Mouse (Mus musculus): ENCODE results near the gene Apon.
"Not testable (repeated sequence)": the region's sequence is repeated elsewhere in the genome, so short reads cannot be mapped to it uniquely, and the experiment has no call there.

The Apon gene

DNA sequence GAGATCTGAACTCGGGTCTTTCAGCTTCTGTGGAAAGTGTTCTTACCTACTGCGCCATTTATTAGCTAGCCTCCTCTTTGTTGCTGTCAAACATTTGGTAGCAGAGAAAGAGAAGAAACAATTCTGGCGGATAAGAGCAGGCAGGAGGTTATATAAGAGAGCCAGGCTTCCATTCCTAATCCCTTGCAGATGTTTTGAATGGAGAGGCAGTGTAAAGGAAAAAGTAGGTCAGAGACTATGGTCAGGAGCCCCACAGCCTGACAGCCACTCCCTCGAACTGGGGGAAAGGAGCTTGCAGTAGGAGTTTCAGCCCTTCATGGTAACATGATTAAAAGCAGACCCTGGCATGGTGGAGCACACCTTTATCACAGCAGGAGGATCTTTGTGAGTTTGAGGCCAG lies 17.6 kb upstream of the Apon start:
- no peak for DNase-seq (ENCODE audit: low spot score)

DNA sequence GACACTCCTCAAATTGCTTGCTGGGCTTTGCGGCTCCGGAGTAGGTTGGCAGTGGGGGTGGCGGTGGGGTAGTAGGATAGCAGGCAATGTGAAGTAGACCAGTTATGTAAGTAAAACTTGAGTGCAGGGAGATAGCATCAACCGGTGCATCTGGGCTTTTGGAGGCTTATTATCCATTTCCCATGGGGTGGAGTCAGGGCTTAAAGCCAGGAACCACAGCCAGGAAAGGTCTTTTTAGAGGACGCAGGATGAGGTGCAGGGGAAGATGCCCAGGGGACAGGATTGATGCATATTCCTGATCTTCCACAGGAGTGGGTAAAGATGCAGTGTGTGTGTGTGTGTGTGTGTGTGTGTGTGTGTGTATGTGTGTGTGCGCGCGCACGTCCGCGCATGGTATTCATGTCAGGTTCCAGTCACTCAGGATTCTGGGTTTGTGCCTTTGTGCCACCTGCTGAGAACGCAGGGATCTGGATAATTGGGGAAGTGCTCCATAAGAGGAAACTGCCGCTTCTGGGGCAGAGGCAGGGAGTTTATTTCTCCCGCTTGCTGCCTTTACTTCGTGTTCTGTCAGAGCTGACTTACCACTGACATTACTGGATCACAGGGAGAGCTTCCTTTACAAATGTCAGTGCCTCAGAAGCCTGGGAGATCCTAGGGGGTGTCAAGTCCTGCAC lies 16.0 kb upstream of the Apon start:
- peak; percentile 13 for DNase-seq (ENCODE audit: low spot score)

DNA sequence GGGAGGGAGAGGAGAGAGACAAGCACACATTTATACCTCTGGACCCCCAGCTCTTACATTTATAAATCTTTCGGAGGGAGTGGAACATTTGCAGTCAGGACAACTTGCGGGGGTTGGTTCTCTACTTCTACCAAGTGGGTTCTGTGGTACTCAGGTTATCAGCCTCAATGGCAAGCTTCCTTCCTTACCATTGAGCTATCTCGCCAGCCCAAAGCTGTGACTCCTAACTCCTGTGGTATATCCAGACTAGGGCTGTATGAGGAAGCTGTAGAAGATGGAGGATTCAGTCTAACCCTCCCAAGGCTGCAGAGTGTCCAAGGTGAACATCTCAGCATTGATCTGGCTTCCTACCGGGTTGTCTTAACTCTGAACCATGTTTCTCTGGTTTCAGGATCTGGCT lies 14.8 kb upstream of the Apon start:
- no peak for DNase-seq (ENCODE audit: low spot score)

DNA sequence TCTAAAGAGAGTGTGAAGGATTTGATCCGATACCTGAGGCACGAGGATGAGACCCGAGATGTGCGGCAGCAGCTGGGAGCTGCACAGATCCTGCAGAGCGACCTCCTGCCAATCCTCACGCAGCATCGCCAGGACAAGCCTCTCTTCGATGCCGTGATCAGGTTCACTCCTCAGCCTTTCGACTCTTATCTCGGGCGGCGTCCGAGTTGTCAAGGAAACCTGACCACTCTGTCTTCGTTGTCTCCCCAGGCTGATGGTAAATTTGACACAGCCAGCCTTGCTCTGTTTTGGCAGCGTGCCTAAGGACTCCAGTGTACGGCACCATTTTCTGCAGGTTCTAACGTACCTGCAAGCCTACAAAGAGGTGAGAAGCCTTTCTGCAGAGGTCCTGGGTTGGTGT lies 13.8 kb upstream of the Apon start:
- no peak for DNase-seq (ENCODE audit: low spot score)

DNA sequence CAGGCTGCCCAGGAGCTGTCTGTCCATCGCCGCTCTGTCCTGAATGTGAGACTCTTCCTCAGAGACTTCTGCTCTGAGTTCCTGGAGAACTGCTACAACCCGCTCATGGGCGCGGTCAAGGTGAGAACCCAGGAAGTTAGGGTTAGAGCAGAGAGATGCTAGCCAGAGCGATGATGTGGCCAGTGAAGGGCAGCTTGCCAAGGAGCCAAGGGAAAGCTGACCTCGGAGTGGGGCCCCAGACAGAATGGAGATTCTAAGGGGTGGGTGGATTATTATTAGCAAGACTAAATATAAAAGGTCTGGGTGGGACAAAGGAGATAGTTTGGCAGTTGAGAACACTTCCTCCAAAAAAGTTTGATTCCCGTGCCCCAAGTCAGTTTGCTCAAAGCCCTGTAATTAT lies 10.6 kb upstream of the Apon start:
- DNase-seq (ENCODE audit: low spot score): no peak

DNA sequence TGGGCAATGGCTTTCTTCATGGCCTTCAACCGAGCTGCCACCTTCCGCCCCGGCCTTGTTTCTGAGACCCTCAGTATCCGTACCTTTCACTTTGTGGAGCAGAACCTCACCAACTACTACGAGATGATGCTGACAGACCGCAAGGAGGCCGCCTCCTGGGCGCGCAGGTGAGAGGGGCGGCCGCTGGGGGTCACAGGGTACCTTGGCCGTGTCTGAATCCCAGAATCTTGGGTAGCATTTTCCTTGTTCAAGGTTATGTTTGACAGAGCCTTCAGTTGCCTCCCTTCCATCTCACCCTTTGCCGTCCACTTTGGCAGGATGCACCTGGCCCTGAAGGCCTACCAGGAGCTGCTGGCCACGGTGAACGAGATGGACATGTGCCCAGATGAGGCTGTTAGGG lies 9.8 kb upstream of the Apon start:
- DNase-seq (ENCODE audit: low spot score): no peak

DNA sequence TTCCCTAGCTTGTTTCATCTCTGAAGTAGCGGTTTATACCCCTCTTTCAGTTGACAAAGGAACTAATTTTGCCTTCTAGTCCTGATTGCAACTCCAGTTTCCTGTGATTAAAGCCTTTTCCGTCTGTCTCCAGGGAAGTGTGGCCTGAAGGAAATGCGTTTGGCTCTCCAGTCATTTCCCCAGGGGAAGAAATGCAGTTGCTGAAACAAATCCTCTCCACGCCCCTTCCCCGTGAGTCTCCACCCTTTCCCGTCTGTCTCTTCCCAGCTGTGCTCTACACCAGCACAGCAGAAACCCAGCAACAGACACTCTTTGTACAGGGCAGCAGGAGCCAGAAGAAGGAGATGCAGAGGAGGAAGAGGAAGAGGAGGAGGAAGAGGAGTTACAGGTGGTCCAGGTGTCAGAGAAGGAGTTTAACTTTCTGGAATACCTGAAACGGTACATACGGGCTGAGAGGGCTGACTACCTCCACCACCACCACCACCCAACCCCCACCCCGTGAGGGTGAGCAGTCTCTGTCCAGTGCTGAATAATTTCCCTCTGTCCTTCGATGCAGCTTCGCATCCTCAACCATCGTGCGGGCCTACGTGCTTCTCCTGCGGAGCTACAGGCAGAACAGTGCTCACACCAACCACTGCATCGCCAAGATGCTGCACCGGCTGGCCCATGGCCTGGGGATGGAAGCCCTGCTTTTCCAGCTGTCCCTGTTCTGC lies 6.7 kb upstream of the Apon start:
- DNase-seq (ENCODE audit: low spot score): no peak

DNA sequence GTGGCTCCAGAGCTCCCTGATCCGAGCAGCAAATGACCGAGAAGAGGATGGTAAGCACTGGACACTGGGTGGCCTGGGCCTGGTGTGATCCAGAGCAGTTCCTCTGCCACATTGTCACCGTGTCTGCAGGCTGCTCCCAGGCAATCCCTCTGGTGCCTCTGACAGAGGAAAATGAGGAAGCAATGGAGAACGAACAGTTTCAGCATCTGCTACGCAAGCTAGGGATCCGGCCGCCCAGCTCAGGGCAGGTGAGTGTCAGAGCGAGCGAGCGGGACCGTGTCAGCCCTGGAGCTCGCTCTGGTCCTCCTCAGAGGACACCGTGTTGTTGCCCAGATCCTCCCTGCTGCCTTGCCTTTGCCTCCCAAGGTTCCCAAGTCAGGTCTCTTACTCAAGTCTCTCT lies 3.3 kb upstream of the Apon start:
- DNase-seq (ENCODE audit: low spot score): no peak

DNA sequence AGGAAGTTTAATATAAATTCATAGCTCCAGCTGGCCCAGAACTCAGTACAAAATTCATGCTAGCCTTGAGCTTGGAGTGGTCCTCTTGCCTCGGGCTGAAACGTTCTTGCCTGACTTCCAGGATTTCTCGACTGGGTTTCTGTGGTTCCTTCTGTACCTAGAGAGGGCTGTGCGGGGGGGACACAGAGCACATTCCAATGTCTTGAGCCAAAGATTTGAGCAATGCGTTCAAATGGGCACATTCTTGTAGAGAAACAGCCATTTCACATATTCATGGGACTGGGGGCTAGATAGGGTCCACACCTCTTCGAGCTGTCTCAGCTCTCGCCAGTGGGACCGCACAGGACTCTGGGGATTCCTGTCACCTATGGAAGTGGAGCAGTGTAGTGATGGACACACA lies 2.0 kb downstream of the Apon start:
- no peak for DNase-seq (ENCODE audit: low spot score)

DNA sequence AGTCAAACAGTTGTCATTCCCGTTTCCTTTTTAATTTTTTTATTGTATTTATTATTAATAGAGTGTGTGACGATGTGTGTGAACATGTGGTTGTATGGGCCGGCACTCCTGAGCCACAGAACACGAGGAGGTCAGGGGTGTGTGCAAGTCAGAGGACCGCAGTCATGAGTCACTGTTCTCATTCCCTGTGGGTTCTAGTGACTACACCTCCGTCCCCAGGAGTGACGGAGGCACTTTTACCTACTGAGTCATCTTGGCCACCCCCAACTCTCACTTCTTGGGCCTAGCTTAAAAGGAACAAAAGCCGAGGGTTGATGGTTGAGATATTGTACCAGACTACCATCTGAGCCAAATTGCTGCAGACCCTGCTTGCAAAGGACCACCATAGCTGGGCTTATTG lies 2.4 kb downstream of the Apon start:
- DNase-seq (ENCODE audit: low spot score): no peak

DNA sequence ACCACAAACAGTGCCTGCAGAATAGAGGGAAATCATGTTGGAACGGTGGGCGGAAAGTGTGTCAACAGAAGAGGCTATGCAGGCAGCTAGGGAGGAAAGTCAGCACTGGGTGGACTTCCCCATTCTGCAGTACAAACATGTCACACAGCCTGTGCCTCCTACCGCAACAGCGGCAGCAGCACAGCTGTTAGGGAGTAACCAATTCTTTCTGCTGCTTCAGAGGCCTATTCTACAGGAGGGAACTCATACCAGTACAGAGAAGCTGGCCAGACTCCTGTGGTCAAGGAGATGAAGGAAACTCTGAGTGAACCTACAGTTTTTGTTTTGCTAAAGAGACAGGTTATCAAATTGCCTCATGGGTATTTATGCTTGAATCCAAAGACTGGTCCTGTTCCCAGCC lies 5.1 kb downstream of the Apon start:
- no peak for DNase-seq (ENCODE audit: low spot score)

DNA sequence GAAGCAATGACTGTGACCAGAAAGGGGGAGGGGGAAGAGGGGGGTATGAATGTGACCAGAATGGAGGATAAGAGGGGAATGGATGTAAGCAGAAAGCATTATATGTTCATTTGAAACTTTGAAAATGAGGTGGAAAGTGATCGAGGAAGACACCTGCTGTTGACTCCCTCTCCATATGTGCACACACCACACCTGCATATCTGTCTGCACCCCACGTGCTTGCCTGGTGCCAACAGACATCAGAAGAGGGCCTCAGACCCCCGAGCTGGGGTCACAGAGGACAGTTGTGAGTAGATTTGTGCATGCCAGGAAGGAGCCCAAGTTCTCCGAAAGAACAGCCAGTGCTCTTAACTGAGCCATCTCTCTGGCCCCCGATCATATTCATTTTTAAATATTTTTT lies 6.0 kb downstream of the Apon start:
- no peak for DNase-seq (ENCODE audit: low spot score)

DNA sequence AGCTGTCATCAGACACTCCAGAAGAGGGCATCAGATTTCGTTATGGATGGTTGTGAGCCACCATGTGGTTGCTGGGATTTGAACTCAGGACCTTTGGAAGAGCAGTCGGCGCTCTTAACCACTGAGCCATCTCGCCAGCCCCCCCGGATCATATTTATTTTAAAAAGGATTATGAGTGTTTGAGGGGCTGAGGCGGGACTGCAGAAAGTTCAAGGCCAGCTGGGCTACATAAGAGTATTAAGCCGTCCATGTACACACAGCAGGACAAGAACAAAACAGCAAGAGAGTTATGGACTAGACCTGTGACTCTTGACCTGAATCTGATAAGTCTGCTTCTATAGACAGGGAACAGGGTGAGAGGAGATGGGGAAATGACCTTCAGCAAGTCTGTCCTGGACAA lies 6.5 kb downstream of the Apon start:
- not testable (repeated sequence) for DNase-seq (ENCODE audit: low spot score)

DNA sequence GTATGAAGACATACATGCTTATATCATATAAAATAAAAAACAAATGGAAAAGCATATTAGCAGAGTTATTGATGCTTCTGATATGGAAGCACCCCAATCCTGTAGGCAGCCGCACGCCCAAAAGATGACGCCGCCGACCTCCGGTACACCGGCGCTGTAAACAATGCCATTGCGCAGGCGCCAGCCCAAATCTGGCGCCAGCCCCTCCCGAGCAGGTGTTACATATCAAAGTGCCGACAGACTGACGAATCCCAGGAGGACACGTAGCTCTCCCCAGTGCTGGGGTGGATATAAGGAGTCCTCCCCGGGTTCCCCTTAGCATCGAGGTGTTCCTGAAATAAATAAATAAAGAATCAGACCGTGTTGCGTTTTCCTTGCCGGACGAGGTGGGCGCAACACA lies 8.4 kb downstream of the Apon start:
- DNase-seq (ENCODE audit: low spot score): no peak

DNA sequence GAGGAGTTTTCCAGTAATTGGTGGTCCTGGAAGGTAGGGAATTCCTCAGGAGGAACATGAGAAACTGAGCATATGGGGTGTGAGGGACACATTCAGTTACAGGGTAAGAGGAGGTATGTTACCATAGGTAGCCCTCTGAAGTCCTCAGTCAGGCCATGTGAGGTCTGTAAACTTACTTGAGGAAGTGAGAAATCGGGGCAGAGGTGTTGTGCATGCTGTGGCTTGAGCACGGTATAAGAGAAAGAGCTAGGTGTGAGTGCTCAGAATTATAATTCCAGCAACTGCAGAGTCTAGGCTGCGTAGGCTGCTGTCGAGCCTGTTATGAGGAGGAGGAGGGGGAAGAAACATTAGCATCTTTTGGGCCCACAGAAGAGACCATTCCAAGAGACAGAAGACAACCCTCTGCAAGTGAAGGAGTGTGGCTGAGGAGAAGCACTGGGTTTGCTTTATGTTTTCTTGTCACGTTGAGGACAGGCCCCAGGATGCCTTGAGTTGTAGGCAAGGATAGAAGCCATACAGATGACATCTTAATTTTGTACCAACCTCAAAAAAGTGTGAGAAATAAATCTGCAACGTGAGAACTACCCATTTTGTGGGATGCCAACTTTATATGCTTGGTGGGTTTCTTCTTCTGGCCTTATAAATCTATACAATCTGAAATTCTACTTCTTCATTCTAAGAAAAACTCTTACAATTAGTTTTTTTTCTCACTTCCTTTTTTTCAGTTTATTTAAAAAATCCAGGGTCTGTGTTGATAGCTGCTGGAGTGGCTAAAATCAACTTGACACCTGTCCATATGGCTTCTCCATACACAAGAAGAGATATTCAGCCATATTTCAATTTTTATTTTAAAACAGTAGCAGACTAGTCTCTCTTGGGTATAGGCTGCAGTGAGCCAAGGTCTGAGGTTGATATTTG lies 9.8 kb downstream of the Apon start:
- no peak for DNase-seq (ENCODE audit: low spot score)

DNA sequence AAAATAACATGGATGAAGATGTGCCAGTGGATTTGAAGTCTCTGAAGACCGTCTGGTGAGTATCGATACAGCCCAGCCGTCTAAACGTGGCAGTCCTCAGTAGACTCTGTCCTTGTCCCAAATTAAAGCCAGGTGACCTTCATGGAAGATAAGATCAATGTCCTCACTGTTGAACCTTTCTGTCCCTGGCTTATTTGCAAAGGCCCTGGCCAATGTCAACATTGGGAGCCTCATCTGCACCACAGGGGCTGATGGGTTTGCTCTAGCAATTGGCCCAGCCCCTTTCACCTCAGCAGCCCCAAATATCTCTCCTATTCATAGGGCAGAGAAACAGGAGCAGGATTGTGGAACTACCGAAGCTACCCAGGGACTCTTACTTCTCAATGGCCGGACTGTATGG lies 14.5 kb downstream of the Apon start, which contains the start of gene Apof:
TSS of gene Apof (plus strand) at position 301 of the 400 bp plus-strand sequence.
- no peak for DNase-seq (ENCODE audit: low spot score)

DNA sequence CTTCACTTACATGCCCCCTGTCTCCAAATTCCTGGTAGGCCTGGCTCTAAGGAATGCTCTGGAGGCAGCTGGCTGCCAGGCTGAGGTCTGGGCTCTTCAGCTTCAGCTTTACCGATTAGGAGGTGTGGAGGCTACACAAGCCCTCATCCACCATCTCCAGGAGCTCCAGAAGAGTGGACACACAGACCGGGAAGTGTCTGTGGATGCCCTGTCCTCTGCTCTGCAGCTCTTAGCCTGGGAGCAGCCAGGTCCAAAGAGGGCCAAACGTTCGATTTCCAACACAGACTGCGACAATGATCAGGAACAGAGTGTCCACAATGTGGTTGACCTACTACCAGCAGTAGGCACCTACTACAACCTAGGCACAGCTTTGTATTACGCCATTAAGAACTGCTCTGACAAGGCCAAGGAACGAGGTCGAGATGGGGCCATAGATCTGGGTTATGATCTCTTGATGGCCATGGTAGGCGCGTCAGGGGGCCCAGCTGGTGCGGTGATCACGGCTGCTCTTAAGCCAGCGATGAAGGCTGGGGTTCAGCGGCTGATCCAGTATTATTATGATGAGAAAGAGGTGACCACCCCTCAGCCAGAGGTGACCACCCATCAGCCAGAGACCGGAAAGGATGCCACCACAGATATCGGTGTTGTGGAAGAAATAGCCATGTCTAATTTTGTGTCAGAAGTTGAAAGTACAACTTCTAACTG lies 15.5 kb downstream of the Apon start:
- DNase-seq (ENCODE audit: low spot score): no peak

DNA sequence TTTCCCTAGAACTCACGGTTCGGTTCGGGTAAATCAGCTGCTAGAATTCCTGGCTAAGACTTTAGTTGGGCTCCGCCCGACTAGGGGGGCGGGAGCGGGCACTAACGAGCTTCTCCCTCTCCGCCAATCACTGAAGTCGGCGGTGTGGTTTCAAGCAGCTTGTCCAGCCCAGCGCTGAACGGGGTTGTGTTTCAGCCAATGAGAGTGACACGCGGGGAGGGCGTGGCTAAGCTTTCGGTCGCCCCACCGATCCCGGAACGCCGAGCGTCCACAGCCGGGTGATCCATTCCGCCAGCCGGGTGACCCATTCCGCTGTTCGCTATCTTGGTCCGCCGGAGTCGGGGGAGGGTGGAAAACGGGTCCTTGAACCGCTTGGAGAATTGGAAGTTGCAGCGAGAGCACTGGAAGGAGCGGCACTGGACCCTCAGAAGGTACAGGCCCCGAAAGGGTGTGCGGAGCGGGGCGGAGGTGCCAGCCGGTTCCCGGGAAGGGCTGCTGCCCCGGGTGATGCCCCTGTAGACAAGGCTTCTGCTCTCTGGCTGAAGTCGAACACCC lies 16.5 kb downstream of the Apon start, which contains the start of gene Stat2:
TSS of gene Stat2 (plus strand) at position 273 of the 555 bp plus-strand sequence.
- DNase-seq (ENCODE audit: low spot score): peak; percentile 90

DNA sequence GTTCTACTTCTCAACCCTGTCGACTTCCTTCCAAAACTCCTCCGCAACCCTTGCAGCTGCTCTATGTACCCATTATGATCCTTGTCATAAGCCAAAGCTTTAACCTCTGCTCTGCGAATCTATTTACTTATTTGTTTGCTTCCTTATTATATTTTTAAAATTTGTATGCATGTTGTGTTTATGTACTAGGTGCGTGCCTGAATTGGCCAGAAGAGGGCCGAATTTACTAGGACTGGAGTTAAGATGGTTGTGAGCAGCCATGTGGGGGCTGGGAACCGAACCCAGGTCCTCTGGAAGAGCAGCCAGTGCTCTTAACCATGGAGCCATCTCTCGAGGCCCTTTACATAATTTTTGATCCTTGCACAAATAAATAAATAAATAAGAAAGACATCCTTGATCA lies 17.0 kb downstream of the Apon start:
- no peak for DNase-seq (ENCODE audit: low spot score)

DNA sequence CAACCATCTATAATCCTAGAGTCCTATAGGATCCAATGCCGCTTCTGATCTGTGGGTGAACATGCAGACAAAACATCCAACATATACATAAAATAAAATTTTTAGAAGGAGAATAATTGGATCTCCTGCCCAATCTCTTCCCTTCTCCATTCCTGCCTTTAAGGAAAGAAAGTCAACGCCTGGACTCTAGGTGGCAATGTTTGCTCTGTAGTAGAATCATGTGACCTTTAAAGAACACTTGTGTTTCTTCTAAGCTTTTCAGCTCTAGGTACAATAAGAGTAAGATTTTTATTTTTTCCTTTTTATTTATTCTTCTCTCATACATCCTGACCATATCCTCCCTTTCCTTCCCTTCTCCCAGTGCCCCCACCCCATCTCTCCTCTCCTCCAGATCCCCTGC lies 18.0 kb downstream of the Apon start:
- DNase-seq (ENCODE audit: low spot score): no peak

DNA sequence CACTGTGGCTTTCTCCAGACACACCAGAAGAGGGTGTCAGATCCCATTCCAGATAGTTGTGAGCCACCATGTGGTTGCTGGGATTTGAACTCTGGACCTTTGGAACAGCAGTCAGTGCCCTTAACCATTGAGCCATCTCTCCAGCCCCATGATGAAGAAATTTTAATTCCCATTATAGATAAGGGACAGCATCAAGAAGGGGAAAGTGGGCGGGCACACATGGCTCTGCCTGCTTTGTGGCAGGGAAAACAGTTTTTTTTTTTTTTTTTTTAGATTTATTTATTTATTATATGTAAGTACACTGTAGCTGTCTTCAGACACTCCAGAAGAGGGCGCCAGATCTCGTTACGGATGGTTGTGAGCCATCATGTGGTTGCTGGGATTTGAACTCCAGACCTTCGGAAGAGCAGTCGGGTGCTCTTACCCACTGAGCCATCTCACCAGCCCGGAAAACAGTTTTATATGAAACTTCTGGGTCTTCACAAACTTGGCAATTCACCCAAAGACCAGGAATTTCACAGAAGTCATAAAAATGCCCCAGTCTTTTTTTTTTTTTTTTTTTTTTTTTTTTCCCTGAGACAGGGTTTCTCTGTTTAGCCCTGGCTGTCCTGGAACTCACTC lies 19.0 kb downstream of the Apon start:
- DNase-seq (ENCODE audit: low spot score): not testable (repeated sequence)
